Mouse (Mus musculus): ENCODE measurements around the gene Rara. TPM values are rescaled to one million over a fixed set of nuclear protein-coding genes. Genes with fewer than 3 reads are reported as not detected.
A peak's percentile ranks its signal among the peaks of the same experiment; 100 is the strongest.

Rara gene
- polyA plus RNA-seq, 1 experiment from 2014 or later: 22.4 TPM

GRCm38 (mm10) chr11:98966499-98967141 lies 39.0 kb downstream of the Rara start:
- H3K9me3 ChIP-seq (ENCODE audit: control insufficient read depth): no peaks in the 10 kb centered on the region
- H3K27me3 ChIP-seq (replicated peaks; ENCODE audit: control insufficient read depth, insufficient read depth, low read length): no peaks in the 10 kb centered on the region
- H3K36me3 ChIP-seq (ENCODE audit: control insufficient read depth, insufficient read depth): peaks cover 52% of the 10 kb centered on the region
- peaks cover 28% of the 10 kb centered on the region for H3K4me1 ChIP-seq (replicated peaks; ENCODE audit: control insufficient read depth, insufficient read depth, low read length)
- no peak overlapping the region for H3K4me3 ChIP-seq (ENCODE audit: low read depth, low read length)
- peak overlapping the region; percentile 98 for H3K4me2 ChIP-seq (replicated peaks; ENCODE audit: low read depth)
- TF ChIP-seq CTCF (IDR thresholded peaks at IDR 0.05; ENCODE audit: low read depth): peak; percentile 63
- no peak for ATAC-seq
- H3K9ac ChIP-seq (ENCODE audit: low read depth, low read length): no peak overlapping the region
- WGBS: 44% methylated on average over 9 of the region's 9 CpGs
- H3K27ac ChIP-seq (ENCODE audit: low read depth, low read length): no peak overlapping the region

- Histone ChIP-seq H3K27ac (ENCODE audit: low read depth, low read length) (no peak overlapping the region; the same call in 1 of the 2 replicates), H3K27me3 (replicated peaks; ENCODE audit: control insufficient read depth, insufficient read depth, low read length) (no peaks in the 10 kb centered on the region), H3K9ac (ENCODE audit: low read depth, low read length) (no peak overlapping the region), H3K4me2 (replicated peaks; ENCODE audit: low read depth) (no peak overlapping the region), H3K36me3 (ENCODE audit: control insufficient read depth, insufficient read depth) (peaks cover 63% of the 10 kb centered on the region), H3K9me3 (ENCODE audit: control insufficient read depth) (no peaks in the 10 kb centered on the region), H3K4me1 (replicated peaks; ENCODE audit: control insufficient read depth, insufficient read depth, low read length) (peaks cover 17% of the 10 kb centered on the region), H3K4me3 (ENCODE audit: low read depth, low read length) (no peak overlapping the region)
- ATAC-seq: no peak
- TF ChIP-seq CTCF (IDR thresholded peaks at IDR 0.05; ENCODE audit: low read depth): no peak
- WGBS: 54% methylated on average over 16 of the region's 16 CpGs
Measured at GRCm38 (mm10) chr11:98968079-98968478, 40.5 kb downstream of the Rara start.

- ATAC-seq: no peak
- H3K4me3 ChIP-seq (ENCODE audit: low read depth, low read length): no peak overlapping the region
- peaks cover 16% of the 10 kb centered on the region; the same call in 1 of the 2 replicates for H3K4me1 ChIP-seq (replicated peaks; ENCODE audit: control insufficient read depth, insufficient read depth, low read length)
- TF ChIP-seq CTCF (IDR thresholded peaks at IDR 0.05; ENCODE audit: low read depth): no peak
- no peak overlapping the region for H3K4me2 ChIP-seq (replicated peaks; ENCODE audit: low read depth)
- WGBS: 34% methylated on average over 20 of the region's 20 CpGs
- H3K27ac ChIP-seq (ENCODE audit: low read depth, low read length): no peak overlapping the region
- H3K9ac ChIP-seq (ENCODE audit: low read depth, low read length): no peak overlapping the region
- H3K36me3 ChIP-seq (ENCODE audit: control insufficient read depth, insufficient read depth): peaks cover 71% of the 10 kb centered on the region
- H3K9me3 ChIP-seq (ENCODE audit: control insufficient read depth): no peaks in the 10 kb centered on the region
- H3K27me3 ChIP-seq (replicated peaks; ENCODE audit: control insufficient read depth, insufficient read depth, low read length): no peaks in the 10 kb centered on the region
Measured at GRCm38 (mm10) chr11:98968716-98969495, 41.3 kb downstream of the Rara start.

GRCm38 (mm10) chr11:98969496-98969927 lies 41.9 kb downstream of the Rara start:
- no peak for TF ChIP-seq CTCF (IDR thresholded peaks at IDR 0.05; ENCODE audit: low read depth)
- Histone ChIP-seq H3K4me3 (ENCODE audit: low read depth, low read length) (no peak overlapping the region), H3K9me3 (ENCODE audit: control insufficient read depth) (no peaks in the 10 kb centered on the region), H3K27me3 (replicated peaks; ENCODE audit: control insufficient read depth, insufficient read depth, low read length) (no peaks in the 10 kb centered on the region), H3K9ac (ENCODE audit: low read depth, low read length) (no peak overlapping the region), H3K27ac (ENCODE audit: low read depth, low read length) (no peak overlapping the region), H3K36me3 (ENCODE audit: control insufficient read depth, insufficient read depth) (peaks cover 75% of the 10 kb centered on the region), H3K4me1 (replicated peaks; ENCODE audit: control insufficient read depth, insufficient read depth, low read length) (peaks cover 11% of the 10 kb centered on the region; the same call in 1 of the 2 replicates), H3K4me2 (replicated peaks; ENCODE audit: low read depth) (no peak overlapping the region)
- no peak for ATAC-seq
- 64% methylated on average over 16 of the region's 17 CpGs for WGBS

GRCm38 (mm10) chr11:98970191-98970925 lies 42.7 kb downstream of the Rara start:
- H3K4me1 ChIP-seq (replicated peaks; ENCODE audit: control insufficient read depth, insufficient read depth, low read length): 0 out of 2 replicates have a peak, but pooled peaks cover 3% of the 10 kb centered on the region
- H3K4me2 ChIP-seq (replicated peaks; ENCODE audit: low read depth): no peak overlapping the region
- peaks cover 83% of the 10 kb centered on the region for H3K36me3 ChIP-seq (ENCODE audit: control insufficient read depth, insufficient read depth)
- H3K27ac ChIP-seq (ENCODE audit: low read depth, low read length): no peak overlapping the region; the same call in 1 of the 2 replicates
- ATAC-seq: no peak
- no peaks in the 10 kb centered on the region for H3K9me3 ChIP-seq (ENCODE audit: control insufficient read depth)
- H3K27me3 ChIP-seq (replicated peaks; ENCODE audit: control insufficient read depth, insufficient read depth, low read length): no peaks in the 10 kb centered on the region
- TF ChIP-seq CTCF (IDR thresholded peaks at IDR 0.05; ENCODE audit: low read depth): no peak
- 65% methylated on average over 29 of the region's 29 CpGs for WGBS
- no peak overlapping the region for H3K4me3 ChIP-seq (ENCODE audit: low read depth, low read length)
- H3K9ac ChIP-seq (ENCODE audit: low read depth, low read length): no peak overlapping the region
